In genomic region chr6:8046446-8046845, GRCm38 (mm10) we compare ENCODE assay signal across 11 mouse cellular contexts.
DNase-seq lines count a peak whose midpoint lies in the region; TF ChIP-seq lines count a peak whose summit lies in the region.
"Had no signal": no experiment of that assay in that cellular context is flagged by ENCODE, and none has a peak within 500 bp of the region (broad histone marks: within the 10 kb centered on the region; RNA-seq: fewer than 3 reads in every experiment).

No protein-coding gene starts in this region.

- no peak overlapping the region for H3K9ac ChIP-seq in liver, adult 2 months (ENCODE audit: low read depth, low read length)

- intact Hi-C loops in heart, postnatal 14 days (cut with DNase I) = no loop called here

- H3K36me3 ChIP-seq in liver, adult 2 months (ENCODE audit: control insufficient read depth, insufficient read depth, low read length) = no peaks in the 10 kb centered on the region

- H3K4me3 ChIP-seq in liver, adult 2 months (ENCODE audit: insufficient read depth, low read depth, low read length) = no peak overlapping the region
- no peak overlapping the region for H3K4me3 ChIP-seq in cerebellum, adult 2 months (replicated peaks; ENCODE audit: insufficient read depth, low read depth, low read length)

- H3K79me2 ChIP-seq in liver, adult 2 months (ENCODE audit: control insufficient read depth, insufficient read depth, low read length) = no peaks in the 10 kb centered on the region

- H3K27ac ChIP-seq in liver, adult 2 months (replicated peaks; ENCODE audit: insufficient read depth, low read depth, low read length) = peak overlapping the region; percentile 97
- no peak overlapping the region for H3K27ac ChIP-seq in cerebellum, adult 2 months (ENCODE audit: insufficient read depth, low read length)

- WGBS in liver, adult 2 months = 23% methylated on average over 4 of the region's 4 CpGs
- WGBS in cerebellum, adult 2 months = 85% methylated on average over 4 of the region's 4 CpGs

- peak; percentile 89 for DNase-seq in liver, adult 2 months (ENCODE audit: extremely low read depth, low read depth, low spot score)
- DNase-seq in liver = no peak
- DNase-seq in adrenal gland, postnatal 25 days = peak; percentile 5
- DNase-seq in kidney, adult 9 months = peak; percentile 34
- DNase-seq in lung, postnatal 36 days = peak; percentile 67
- DNase-seq in layer of hippocampus, adult 11-12 months (ENCODE audit: low spot score) = no peak
- no peak for DNase-seq in cerebellum, adult 2 months
- DNase-seq in heart, postnatal 14 days = no peak
- DNase-seq: gastrocnemius, postnatal 25 days; midbrain, embryonic 14.5 days had no signal

- no peak for TF ChIP-seq POLR2A in liver, adult 2 months (IDR thresholded peaks at IDR 0.05; ENCODE audit: extremely low read depth, insufficient read depth, low read length)
- TF ChIP-seq POLR2A in cerebellum, adult 2 months (IDR thresholded peaks at IDR 0.05; ENCODE audit: borderline replicate concordance, insufficient read depth, low read length) = no peak

- H3K27me3 ChIP-seq in liver, adult 2 months (ENCODE audit: control insufficient read depth, insufficient read depth, low read length) = no peaks in the 10 kb centered on the region
- H3K27me3 ChIP-seq in cerebellum, adult 2 months (ENCODE audit: control insufficient read depth, insufficient read depth, low read length) = no peaks in the 10 kb centered on the region
- H3K27me3 ChIP-seq: Patski had no signal

- H3K4me1 ChIP-seq in liver, adult 2 months (ENCODE audit: control insufficient read depth, insufficient read depth, low read length) = peaks cover 8% of the 10 kb centered on the region; the same call in 1 of the 2 replicates
- no peaks in the 10 kb centered on the region for H3K4me1 ChIP-seq in cerebellum, adult 2 months (ENCODE audit: control insufficient read depth, insufficient read depth, low read length)

- TF ChIP-seq CTCF in liver, adult 2 months (IDR thresholded peaks at IDR 0.05; ENCODE audit: low read depth, low read length) = no peak
- no peak for TF ChIP-seq CTCF in cerebellum, adult 2 months (IDR thresholded peaks at IDR 0.05; ENCODE audit: borderline replicate concordance, insufficient read depth, low read depth, low read length)

Comparison
In these comparisons a context has a peak if more than half of its experiments do, and no peak if none do; other contexts are left out.
1. DNase-seq: peak in liver, adult 2 months (single experiment), adrenal gland, postnatal 25 days (single experiment), kidney, adult 9 months (single experiment) and lung, postnatal 36 days (single experiment); none in liver (single experiment), layer of hippocampus, adult 11-12 months (single experiment), cerebellum, adult 2 months (0 of 2) and heart, postnatal 14 days (0 of 2).